Comparison of ENCODE assay signal across 9 mouse cellular contexts in genomic region chr15:10747638-10748037, GRCm38 (mm10). TPM values are rescaled to one million over a fixed set of nuclear protein-coding genes. Genes with fewer than 3 reads are reported as not detected.
DNase-seq lines count a peak whose midpoint lies in the region; ATAC-seq and TF ChIP-seq lines count a peak whose summit lies in the region.
"Had no signal": no experiment of that assay in that cellular context is flagged by ENCODE, and none has a peak within 500 bp of the region (broad histone marks: within the 10 kb centered on the region; RNA-seq: fewer than 3 reads in every experiment).

No protein-coding gene starts in this region.

- H3K4me2 ChIP-seq in hindbrain, postnatal 0 days (ENCODE audit: low read depth, low read length): no peak overlapping the region
- H3K4me2 ChIP-seq in forebrain, embryonic 12.5 days: peak overlapping the region; percentile 29; the same call in 1 of the 2 replicates
- H3K4me2 ChIP-seq in heart, embryonic 11.5 days: no peak overlapping the region

- WGBS in hindbrain, embryonic 10.5 days: 72% methylated on average over 8 of the region's 8 CpGs
- WGBS in hindbrain, postnatal 0 days: 60% methylated on average over 8 of the region's 8 CpGs
- whole genome bisulfite sequencing in forebrain, embryonic 12.5 days: 56% methylated on average over 8 of the region's 8 CpGs
- 71% methylated on average over 8 of the region's 8 CpGs for WGBS in heart, embryonic 11.5 days (ENCODE audit: insufficient replicate concordance)

- H3K36me3 ChIP-seq in hindbrain, embryonic 10.5 days: no peaks in the 10 kb centered on the region
- H3K36me3 ChIP-seq in hindbrain, postnatal 0 days (ENCODE audit: insufficient read depth, low read length): no peaks in the 10 kb centered on the region
- no peaks in the 10 kb centered on the region; a peak in 1 of 4 replicates for H3K36me3 ChIP-seq in MEL (ENCODE audit: control insufficient read depth in 1 of 2, insufficient read depth in 2 of 2, low read length in 2 of 2)
- H3K36me3 ChIP-seq in forebrain, embryonic 12.5 days (replicated peaks): no peaks in the 10 kb centered on the region
- no peaks in the 10 kb centered on the region for H3K36me3 ChIP-seq in heart, embryonic 11.5 days (ENCODE audit: control insufficient read depth, insufficient read depth, low read length)

- H3K27ac ChIP-seq in hindbrain, embryonic 10.5 days: peak overlapping the region; percentile 85
- H3K27ac ChIP-seq in hindbrain, postnatal 0 days: no peak overlapping the region
- H3K27ac ChIP-seq in MEL (ENCODE audit: control insufficient read depth, low read depth, low read length): no peak overlapping the region
- H3K27ac ChIP-seq in forebrain, embryonic 12.5 days: peak overlapping the region; percentile 68
- no peak overlapping the region for H3K27ac ChIP-seq in heart, embryonic 11.5 days (ENCODE audit: low read depth, low read length)
- H3K27ac ChIP-seq: layer of hippocampus, adult 2 months had no signal

- TF ChIP-seq RAD21 in MEL (IDR thresholded peaks at IDR 0.05; ENCODE audit: low read depth, low read length): no peak

- no peak for TF ChIP-seq POLR2A in MEL (IDR thresholded peaks at IDR 0.05; ENCODE audit: control insufficient read depth in 1 of 2, insufficient read depth in 1 of 2, low read depth in 1 of 2, low read length in 2 of 2, poor library complexity in 1 of 2)

- no peaks in the 10 kb centered on the region for H3K27me3 ChIP-seq in hindbrain, embryonic 10.5 days (ENCODE audit: insufficient read depth, poor library complexity, severe bottlenecking)
- no peaks in the 10 kb centered on the region for H3K27me3 ChIP-seq in hindbrain, postnatal 0 days (ENCODE audit: insufficient read depth, low read length)
- no peaks in the 10 kb centered on the region for H3K27me3 ChIP-seq in MEL (ENCODE audit: control insufficient read depth in 1 of 2, insufficient read depth in 2 of 2, low read length in 2 of 2)
- no peaks in the 10 kb centered on the region for H3K27me3 ChIP-seq in forebrain, embryonic 12.5 days
- peaks cover 3% of the 10 kb centered on the region; the same call in 1 of the 2 replicates for H3K27me3 ChIP-seq in heart, embryonic 11.5 days (ENCODE audit: control insufficient read depth, insufficient read depth, low read length)

- no peaks in the 10 kb centered on the region for H3K79me2 ChIP-seq in MEL (ENCODE audit: control insufficient read depth, insufficient read depth, low read length, poor library complexity)

- no peak for TF ChIP-seq CTCF in hindbrain, postnatal 0 days (IDR thresholded peaks at IDR 0.05; ENCODE audit: low read depth)
- TF ChIP-seq CTCF in MEL (IDR thresholded peaks at IDR 0.05 in 2 of 3, conservative IDR thresholded peaks at IDR 0.05 in 1 of 3; ENCODE audit: control insufficient read depth in 1 of 3, insufficient read depth in 1 of 3, low read depth in 2 of 3, low read length in 3 of 3, poor library complexity in 1 of 3, severe bottlenecking in 1 of 3): no peak

- H3K9ac ChIP-seq in hindbrain, postnatal 0 days (replicated peaks; ENCODE audit: low read length): no peak overlapping the region
- no peak overlapping the region for H3K9ac ChIP-seq in MEL (ENCODE audit: control insufficient read depth, low read depth, low read length, poor library complexity, severe bottlenecking)
- no peak overlapping the region; the same call in 1 of the 2 replicates for H3K9ac ChIP-seq in forebrain, embryonic 12.5 days
- H3K9ac ChIP-seq in heart, embryonic 11.5 days (ENCODE audit: low read depth, low read length): no peak overlapping the region

- H3K9me3 ChIP-seq in hindbrain, embryonic 10.5 days: no peaks in the 10 kb centered on the region
- no peaks in the 10 kb centered on the region for H3K9me3 ChIP-seq in hindbrain, postnatal 0 days (ENCODE audit: low read length)
- H3K9me3 ChIP-seq in MEL (replicated peaks; ENCODE audit: insufficient read depth, low read length): no peaks in the 10 kb centered on the region
- H3K9me3 ChIP-seq in forebrain, embryonic 12.5 days: no peaks in the 10 kb centered on the region
- no peaks in the 10 kb centered on the region for H3K9me3 ChIP-seq in heart, embryonic 11.5 days (replicated peaks; ENCODE audit: control insufficient read depth, low read length)

- no peak overlapping the region for H3K4me3 ChIP-seq in hindbrain, embryonic 10.5 days
- H3K4me3 ChIP-seq in hindbrain, postnatal 0 days (ENCODE audit: low read length): no peak overlapping the region
- H3K4me3 ChIP-seq in MEL (ENCODE audit: control insufficient read depth in 1 of 2, insufficient read depth in 1 of 2, low read depth in 2 of 2, low read length in 2 of 2): no peak overlapping the region
- no peak overlapping the region for H3K4me3 ChIP-seq in forebrain, embryonic 12.5 days (replicated peaks)
- no peak overlapping the region for H3K4me3 ChIP-seq in heart, embryonic 11.5 days (ENCODE audit: low read depth, low read length)
- H3K4me3 ChIP-seq: layer of hippocampus, adult 2 months had no signal

- TF ChIP-seq EP300 in MEL (IDR thresholded peaks at IDR 0.05; ENCODE audit: low read depth in 1 of 2, low read length in 2 of 2): no peak

- no peak for ATAC-seq in hindbrain, postnatal 0 days
- ATAC-seq in forebrain, embryonic 12.5 days (ENCODE audit: low FRiP score): peak; percentile 57; the same call in 1 of the 2 replicates
- peak; percentile 73 for ATAC-seq in megakaryocyte progenitor cell, adult 5-6 weeks (replicated peaks; ENCODE audit: poor library complexity)
- no peak for ATAC-seq in heart, embryonic 11.5 days (replicated peaks; ENCODE audit: insufficient number of reproducible peaks, low FRiP score, low TSS enrichment)

- DNase-seq in hindbrain, embryonic 10.5 days (ENCODE audit: low spot score): no peak
- DNase-seq in hindbrain, postnatal 0 days (ENCODE audit: low spot score): no peak
- peak; percentile 48 for DNase-seq in MEL (ENCODE audit: low read depth, low spot score)
- DNase-seq in adrenal gland, postnatal 25 days: no peak
- DNase-seq in c-Kit-positive CD71-positive TER-119-positive erythroid progenitor cells, embryonic 14.5 days (ENCODE audit: low spot score): no peak

- H3K4me1 ChIP-seq in hindbrain, embryonic 10.5 days (replicated peaks): peaks cover 45% of the 10 kb centered on the region
- peaks cover 6% of the 10 kb centered on the region; the same call in 1 of the 2 replicates for H3K4me1 ChIP-seq in hindbrain, postnatal 0 days (ENCODE audit: insufficient read depth, low read length)
- 0 out of 4 replicates have a peak, but pooled peaks cover 0 to 2% of the 10 kb centered on the region in 2 experiments for H3K4me1 ChIP-seq in MEL (ENCODE audit: control insufficient read depth in 1 of 2, insufficient read depth in 2 of 2, low read length in 2 of 2)
- peaks cover 25% of the 10 kb centered on the region for H3K4me1 ChIP-seq in forebrain, embryonic 12.5 days
- H3K4me1 ChIP-seq in heart, embryonic 11.5 days (ENCODE audit: control insufficient read depth, insufficient read depth, low read length): no peaks in the 10 kb centered on the region

TF ChIP-seq in MEL, 35 proteins besides CTCF, POLR2A, EP300 and RAD21:
- peak; percentile 66; the same call in 1 of the 2 replicates for TF ChIP-seq ZNF384 (IDR thresholded peaks at IDR 0.05; ENCODE audit: low read depth, low read length)
- TF ChIP-seq NRF1 (IDR thresholded peaks at IDR 0.05; ENCODE audit: insufficient read depth, low read depth, low read length, poor library complexity, severe bottlenecking): no peak

RNA-seq across cellular contexts. Expression of gene Rai14, which starts 33.2 kb away (rescaled TPM):
- polyA plus RNA-seq in hindbrain, embryonic 10.5 days (2016; fragmentation: Nextera tagmentation; extraction: Ambion mirVana): 72.2 and 77.9 TPM in 2 replicates
- total RNA-seq in hindbrain, postnatal 0 days (2014; rRNA removed): 9.0 and 11.0 TPM in 2 replicates
- polyA plus RNA-seq in hindbrain, postnatal 0 days (2015; fragmentation: Nextera tagmentation; extraction: Ambion mirVana): 5.1 and 5.7 TPM in 2 replicates
- total RNA-seq in MEL (2012; rRNA removed): not detected in 2 replicates
- polyA plus RNA-seq in MEL (2012; ENCODE audit: insufficient read depth in 1 of 2, insufficient read length in 2 of 2, low read depth in 1 of 2, low replicate concordance in 2 of 2, missing spikeins in 1 of 2): not detected
- polyA plus RNA-seq in forebrain, embryonic 12.5 days (2016; fragmentation: Nextera tagmentation; extraction: Ambion mirVana): 55.1 and 59.8 TPM in 2 replicates
- 5.2 and 6.9 TPM in 2 replicates for total RNA-seq in megakaryocyte progenitor cell, adult 5-6 weeks (2015)
- total RNA-seq in megakaryocyte progenitor cell, adult 5-6 weeks (2017): 3.8 and 4.5 TPM in 2 replicates
- total RNA-seq in adrenal gland, postnatal 25 days (2021): 23.6 and 25.7 TPM in 2 replicates
- 30.5 and 30.6 TPM in 2 replicates for polyA plus RNA-seq in heart, embryonic 11.5 days (2014; fragmentation: Nextera tagmentation; extraction: Ambion mirVana)

Comparison
In these comparisons a context has a peak if more than half of its experiments do, and no peak if none do; other contexts are left out.
1. H3K27ac ChIP-seq: peak in hindbrain, embryonic 10.5 days (single experiment) and forebrain, embryonic 12.5 days (single experiment); none in hindbrain, postnatal 0 days (single experiment), MEL (single experiment) and heart, embryonic 11.5 days (single experiment).
2. ATAC-seq: peak in forebrain, embryonic 12.5 days (single experiment) and megakaryocyte progenitor cell, adult 5-6 weeks (single experiment); none in hindbrain, postnatal 0 days (single experiment) and heart, embryonic 11.5 days (single experiment).